Mouse (Mus musculus): ENCODE data around the gene Btg1. TPM values are rescaled to one million over a fixed set of nuclear protein-coding genes. Genes with fewer than 3 reads are reported as not detected.

Btg1 gene
- polyA plus RNA-seq, 1 experiment from 2014 or later: 56.8 TPM

DNA sequence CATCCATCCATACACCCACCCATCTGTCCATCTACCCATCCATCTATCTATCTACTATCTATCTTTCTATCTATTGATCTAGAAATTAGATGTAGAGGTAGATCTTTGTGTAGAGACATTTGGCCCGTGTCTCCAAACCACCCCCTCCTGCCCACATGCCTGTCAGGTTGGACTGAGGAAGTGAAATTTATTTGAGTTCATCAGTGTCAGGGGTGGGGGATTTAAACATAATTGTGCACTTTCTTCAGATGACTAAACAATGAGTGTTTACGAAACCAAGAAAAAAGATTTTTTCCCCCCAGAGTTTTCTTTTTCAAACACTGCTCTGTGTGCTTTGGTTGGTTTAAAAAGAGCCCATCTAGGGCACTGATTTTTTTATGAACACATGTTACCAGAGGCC lies 10.9 kb upstream of the Btg1 start:
- H3K4me3 ChIP-seq (replicated peaks; ENCODE audit: low read length): no peak overlapping the region
- 87% methylated on average over 2 of the region's 2 CpGs for WGBS
- no peaks in the 10 kb centered on the region for H3K36me3 ChIP-seq (ENCODE audit: control insufficient read depth, insufficient read depth)
- H3K9ac ChIP-seq (replicated peaks; ENCODE audit: low read depth, low read length): no peak overlapping the region
- H3K4me2 ChIP-seq (ENCODE audit: low read length): no peak overlapping the region
- H3K4me1 ChIP-seq (replicated peaks; ENCODE audit: control insufficient read depth, insufficient read depth, low read length): no peaks in the 10 kb centered on the region
- no peak overlapping the region for H3K27ac ChIP-seq (ENCODE audit: low read length)
- H3K9me3 ChIP-seq (ENCODE audit: control insufficient read depth, low read length): no peaks in the 10 kb centered on the region
- no peaks in the 10 kb centered on the region for H3K27me3 ChIP-seq (replicated peaks; ENCODE audit: control insufficient read depth, insufficient read depth, low read length)
- ATAC-seq: no peak

DNA sequence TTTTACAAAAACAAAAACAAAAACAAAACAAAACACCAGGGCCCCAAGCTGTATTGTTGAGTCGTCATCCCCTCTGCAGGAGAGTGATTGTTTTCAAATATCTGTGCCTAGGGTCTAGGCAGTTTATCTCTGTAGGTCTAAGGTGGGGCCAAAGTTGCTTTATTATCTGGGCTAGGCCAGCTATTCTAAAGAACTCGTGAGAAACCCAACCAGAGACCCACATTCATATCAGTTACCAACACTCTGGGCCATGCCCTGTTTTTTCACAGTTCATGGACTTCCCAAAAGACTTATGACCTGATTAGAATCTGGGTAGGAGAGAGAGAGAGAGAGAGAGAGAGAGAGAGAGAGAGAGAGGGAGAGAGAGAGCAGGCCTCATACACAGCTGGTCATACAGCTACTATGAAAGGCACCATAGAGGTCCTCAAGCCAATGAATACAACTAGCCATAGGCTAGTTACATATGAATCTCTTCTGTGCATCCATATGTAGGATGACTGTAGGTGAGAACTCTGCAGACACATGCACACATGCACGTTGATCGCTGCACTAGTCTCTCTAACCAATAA lies 9.1 kb upstream of the Btg1 start:
- Histone ChIP-seq H3K27me3 (replicated peaks; ENCODE audit: control insufficient read depth, insufficient read depth, low read length) (no peaks in the 10 kb centered on the region), H3K27ac (ENCODE audit: low read length) (no peak overlapping the region), H3K4me2 (ENCODE audit: low read length) (no peak overlapping the region), H3K36me3 (ENCODE audit: control insufficient read depth, insufficient read depth) (no peaks in the 10 kb centered on the region), H3K9me3 (ENCODE audit: control insufficient read depth, low read length) (no peaks in the 10 kb centered on the region), H3K4me1 (replicated peaks; ENCODE audit: control insufficient read depth, insufficient read depth, low read length) (no peaks in the 10 kb centered on the region), H3K4me3 (replicated peaks; ENCODE audit: low read length) (no peak overlapping the region), H3K9ac (replicated peaks; ENCODE audit: low read depth, low read length) (no peak overlapping the region)
- WGBS: 84% methylated on average over 4 of the region's 4 CpGs
- ATAC-seq: no peak

DNA sequence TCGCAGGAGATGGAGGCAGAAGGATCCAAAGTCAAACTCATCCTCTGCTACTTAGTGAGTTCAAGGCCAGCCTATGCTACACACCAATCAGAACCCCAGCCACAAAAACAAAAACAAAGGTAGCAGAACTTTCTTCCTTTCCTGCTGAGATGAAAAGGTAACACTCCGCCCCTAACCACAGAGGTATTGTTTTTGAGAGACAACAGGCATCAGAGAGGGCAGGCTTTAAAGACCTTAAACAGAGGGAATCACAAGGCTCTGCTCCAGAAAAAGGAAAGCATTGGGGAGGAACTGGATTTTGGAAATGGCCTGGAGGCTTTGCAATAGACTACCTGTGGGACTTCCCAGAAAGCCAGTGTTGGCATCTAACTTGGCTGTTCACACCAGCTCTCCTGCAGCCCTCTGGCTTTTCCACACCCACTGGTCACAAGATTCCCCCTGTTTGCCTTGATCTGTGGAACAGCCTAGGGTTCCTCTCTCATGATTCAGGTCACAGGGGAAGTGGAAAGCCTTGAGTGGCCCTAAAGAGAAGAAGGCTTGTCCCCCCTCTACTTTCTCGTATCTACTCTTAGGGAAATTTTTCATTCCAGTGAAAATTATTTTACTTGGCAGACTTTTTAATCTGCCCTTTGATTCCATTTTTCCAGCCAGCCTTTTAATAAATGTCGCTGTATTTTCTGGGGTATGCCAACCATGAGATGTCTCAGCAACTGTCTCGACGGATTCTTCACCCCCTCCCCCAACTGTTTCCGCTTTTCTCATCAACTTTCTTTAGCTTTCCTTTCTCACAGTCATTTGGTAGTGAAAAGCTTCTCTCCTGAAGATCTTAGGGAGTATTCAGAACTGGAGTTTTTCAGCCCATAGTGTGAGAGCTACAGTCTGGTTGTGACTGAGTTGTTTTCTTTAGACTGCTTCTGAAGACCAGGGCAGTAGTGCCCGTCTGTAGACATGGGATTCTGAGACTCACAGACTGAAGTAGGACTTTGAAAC lies 7.2 kb upstream of the Btg1 start:
- Histone ChIP-seq H3K4me1 (replicated peaks; ENCODE audit: control insufficient read depth, insufficient read depth, low read length) (no peaks in the 10 kb centered on the region), H3K9ac (replicated peaks; ENCODE audit: low read depth, low read length) (no peak overlapping the region), H3K27me3 (replicated peaks; ENCODE audit: control insufficient read depth, insufficient read depth, low read length) (no peaks in the 10 kb centered on the region), H3K27ac (ENCODE audit: low read length) (no peak overlapping the region), H3K4me3 (replicated peaks; ENCODE audit: low read length) (no peak overlapping the region), H3K36me3 (ENCODE audit: control insufficient read depth, insufficient read depth) (no peaks in the 10 kb centered on the region), H3K4me2 (ENCODE audit: low read length) (no peak overlapping the region), H3K9me3 (ENCODE audit: control insufficient read depth, low read length) (peaks cover 4% of the 10 kb centered on the region; the same call in 1 of the 2 replicates)
- 82% methylated on average over 8 of the region's 8 CpGs for WGBS
- ATAC-seq: no peak

DNA sequence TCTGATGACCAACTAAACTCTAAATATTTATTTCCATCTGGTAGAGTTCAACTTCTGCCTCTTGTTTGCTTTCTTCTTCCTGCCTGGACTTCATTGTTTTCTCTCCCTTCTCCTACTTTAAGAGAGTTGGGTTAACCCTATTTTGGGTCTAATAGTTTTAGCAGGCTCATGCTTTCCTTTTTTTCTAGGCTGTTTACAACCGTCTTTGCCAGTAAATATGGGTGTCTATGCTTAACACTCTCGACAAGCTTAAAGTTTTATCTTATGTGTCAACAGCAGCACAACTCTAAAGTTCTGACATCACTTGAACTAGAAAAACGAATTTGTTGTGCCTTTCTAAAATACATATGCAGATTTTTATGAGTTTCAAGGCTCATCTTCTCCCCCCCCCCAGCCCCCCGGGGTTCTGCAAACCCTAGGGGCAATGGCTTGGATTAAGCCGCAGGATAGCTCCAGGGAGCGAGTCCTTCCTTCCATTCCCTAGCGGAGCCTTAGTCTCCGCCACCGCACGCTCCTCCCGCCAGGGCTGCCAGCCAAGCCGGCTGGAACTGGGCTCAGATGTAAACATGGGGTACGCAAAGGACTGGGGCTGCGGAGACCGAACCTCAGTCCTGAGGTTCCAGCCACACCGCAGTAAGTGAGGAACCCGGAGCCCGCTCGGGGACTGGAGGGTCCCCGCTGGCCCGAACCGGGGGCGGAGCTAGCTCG lies 651 bp upstream of the Btg1 start:
- H3K9me3 ChIP-seq (ENCODE audit: control insufficient read depth, low read length): peaks cover 4% of the 10 kb centered on the region; the same call in 1 of the 2 replicates
- peaks cover 10% of the 10 kb centered on the region for H3K4me1 ChIP-seq (replicated peaks; ENCODE audit: control insufficient read depth, insufficient read depth, low read length)
- no peak for ATAC-seq
- no peaks in the 10 kb centered on the region for H3K36me3 ChIP-seq (ENCODE audit: control insufficient read depth, insufficient read depth)
- H3K9ac ChIP-seq (replicated peaks; ENCODE audit: low read depth, low read length): peak overlapping the region; percentile 77
- H3K27me3 ChIP-seq (replicated peaks; ENCODE audit: control insufficient read depth, insufficient read depth, low read length): no peaks in the 10 kb centered on the region
- H3K27ac ChIP-seq (ENCODE audit: low read length): peak overlapping the region; percentile 97
- H3K4me3 ChIP-seq (replicated peaks; ENCODE audit: low read length): peak overlapping the region; percentile 99
- 2% methylated on average over 24 of the region's 24 CpGs for WGBS
- peak overlapping the region; percentile 68 for H3K4me2 ChIP-seq (ENCODE audit: low read length)

DNA sequence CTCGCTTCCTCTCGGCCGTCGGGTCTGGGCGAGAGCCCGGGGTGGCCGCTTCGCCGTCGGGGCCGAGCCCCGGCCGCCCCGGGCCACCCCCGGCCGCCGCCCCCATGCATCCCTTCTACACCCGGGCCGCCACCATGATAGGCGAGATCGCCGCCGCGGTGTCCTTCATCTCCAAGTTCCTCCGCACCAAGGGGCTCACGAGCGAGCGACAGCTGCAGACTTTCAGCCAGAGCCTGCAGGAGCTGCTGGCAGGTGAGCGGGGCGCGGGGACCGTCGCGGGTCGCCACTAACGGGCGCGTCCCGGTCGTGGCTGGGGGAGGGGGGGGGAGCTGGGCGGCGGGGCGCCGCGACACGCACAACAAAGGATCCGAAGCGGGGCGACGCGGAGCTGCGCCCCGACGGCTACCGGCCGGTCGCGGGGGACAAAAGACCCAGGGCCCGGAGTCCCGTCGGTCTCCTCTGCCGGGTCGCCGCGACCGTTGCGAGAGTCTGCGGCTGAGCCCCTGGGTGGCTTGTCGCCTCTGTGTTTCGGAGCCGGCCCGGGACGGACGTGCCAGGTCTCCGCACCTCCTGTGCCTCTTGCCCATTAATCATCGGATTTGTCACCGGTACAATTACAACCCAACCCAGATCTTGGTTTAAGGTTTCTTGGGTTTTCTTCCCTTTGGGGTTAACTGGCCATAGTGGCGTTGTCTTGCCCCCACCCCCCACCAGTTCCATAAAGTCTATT lies 580 bp downstream of the Btg1 start:
- Histone ChIP-seq H3K27me3 (replicated peaks; ENCODE audit: control insufficient read depth, insufficient read depth, low read length) (no peaks in the 10 kb centered on the region), H3K4me3 (replicated peaks; ENCODE audit: low read length) (peak overlapping the region; percentile 99), H3K36me3 (ENCODE audit: control insufficient read depth, insufficient read depth) (no peaks in the 10 kb centered on the region), H3K9ac (replicated peaks; ENCODE audit: low read depth, low read length) (peak overlapping the region; percentile 99), H3K4me1 (replicated peaks; ENCODE audit: control insufficient read depth, insufficient read depth, low read length) (peaks cover 20% of the 10 kb centered on the region), H3K4me2 (ENCODE audit: low read length) (peak overlapping the region; percentile 51), H3K9me3 (ENCODE audit: control insufficient read depth, low read length) (peaks cover 4% of the 10 kb centered on the region; the same call in 1 of the 2 replicates), H3K27ac (ENCODE audit: low read length) (peak overlapping the region; percentile 97)
- 0% methylated on average over 70 of the region's 78 CpGs for WGBS
- ATAC-seq: peak; percentile 21

DNA sequence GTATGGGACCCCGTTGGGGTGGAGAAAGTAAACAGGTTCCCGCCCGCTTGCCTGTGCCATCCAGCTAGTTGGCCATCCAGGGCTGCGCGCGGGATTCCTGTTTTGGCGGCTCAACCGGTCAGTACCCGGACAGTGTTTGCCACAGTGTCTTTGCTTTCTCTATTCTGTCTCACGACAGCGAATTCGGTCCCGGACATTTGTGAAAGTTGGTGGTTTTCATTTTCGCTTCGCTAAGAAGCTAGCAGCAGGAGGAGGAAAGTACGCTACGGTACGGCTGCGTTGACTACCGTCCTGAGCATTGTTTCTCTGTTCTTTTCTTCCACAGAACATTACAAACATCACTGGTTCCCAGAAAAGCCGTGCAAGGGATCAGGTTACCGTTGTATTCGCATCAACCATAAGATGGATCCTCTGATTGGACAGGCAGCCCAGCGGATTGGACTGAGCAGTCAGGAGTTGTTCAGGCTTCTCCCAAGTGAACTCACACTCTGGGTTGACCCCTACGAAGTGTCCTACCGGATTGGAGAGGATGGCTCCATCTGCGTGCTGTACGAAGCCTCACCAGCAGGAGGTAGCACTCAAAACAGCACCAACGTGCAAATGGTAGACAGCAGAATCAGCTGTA lies 1.3 kb downstream of the Btg1 start:
- H3K9ac ChIP-seq (replicated peaks; ENCODE audit: low read depth, low read length): peak overlapping the region; percentile 99
- no peak for ATAC-seq
- no peaks in the 10 kb centered on the region for H3K27me3 ChIP-seq (replicated peaks; ENCODE audit: control insufficient read depth, insufficient read depth, low read length)
- peak overlapping the region; percentile 97 for H3K27ac ChIP-seq (ENCODE audit: low read length)
- WGBS: 0% methylated on average over 29 of the region's 29 CpGs
- H3K4me3 ChIP-seq (replicated peaks; ENCODE audit: low read length): peak overlapping the region; percentile 99
- no peaks in the 10 kb centered on the region for H3K36me3 ChIP-seq (ENCODE audit: control insufficient read depth, insufficient read depth)
- H3K4me2 ChIP-seq (ENCODE audit: low read length): peak overlapping the region; percentile 51
- H3K4me1 ChIP-seq (replicated peaks; ENCODE audit: control insufficient read depth, insufficient read depth, low read length): peaks cover 25% of the 10 kb centered on the region
- H3K9me3 ChIP-seq (ENCODE audit: control insufficient read depth, low read length): peaks cover 4% of the 10 kb centered on the region; the same call in 1 of the 2 replicates

DNA sequence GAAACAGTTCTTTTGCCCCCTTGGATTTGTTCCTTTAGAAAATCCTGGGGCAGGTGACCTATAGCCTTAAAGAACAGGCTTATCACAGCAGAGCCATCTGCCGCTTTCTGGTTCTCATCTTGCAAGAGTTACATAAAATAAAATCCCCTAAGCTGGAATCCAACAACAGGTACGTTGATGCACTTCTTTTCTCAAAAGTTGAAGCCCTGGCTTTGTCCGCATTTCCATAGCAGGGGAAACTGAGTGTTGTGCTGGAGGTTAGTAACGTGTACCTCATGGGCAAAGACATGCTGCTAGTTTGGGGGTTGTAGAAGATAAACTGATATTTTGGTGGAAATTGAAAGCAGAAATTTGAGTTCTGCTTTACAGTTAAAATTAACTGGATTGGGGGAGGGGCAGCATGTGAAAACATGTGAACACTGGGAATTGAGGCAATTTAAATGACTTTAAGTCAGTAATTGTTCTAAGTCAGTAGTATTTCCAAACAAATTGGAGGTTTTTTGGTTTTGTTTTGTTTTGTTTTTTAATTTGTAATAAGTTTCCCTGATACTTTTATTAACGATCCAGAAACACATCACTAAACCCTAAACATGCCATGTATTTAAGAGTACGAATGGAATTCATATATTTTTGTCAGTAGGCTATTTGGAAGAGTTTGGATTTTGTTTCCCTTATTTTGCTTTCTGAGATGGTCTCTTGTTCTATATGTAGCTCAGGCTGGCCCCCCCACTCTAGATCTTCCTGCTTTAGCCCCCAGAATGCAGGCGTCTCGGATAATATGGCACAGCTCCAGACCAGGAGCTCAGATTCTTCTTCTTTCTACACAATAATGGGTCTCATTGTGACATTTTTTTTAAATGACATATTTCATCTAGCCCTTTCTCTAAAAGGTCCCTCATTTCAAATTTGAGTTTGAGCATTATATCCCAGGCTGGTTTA lies 3.4 kb downstream of the Btg1 start:
- peak overlapping the region; percentile 56 for H3K4me3 ChIP-seq (replicated peaks; ENCODE audit: low read length)
- H3K36me3 ChIP-seq (ENCODE audit: control insufficient read depth, insufficient read depth): 0 out of 2 replicates have a peak, but pooled peaks cover 3% of the 10 kb centered on the region
- H3K9me3 ChIP-seq (ENCODE audit: control insufficient read depth, low read length): no peaks in the 10 kb centered on the region
- no peak for ATAC-seq
- H3K4me1 ChIP-seq (replicated peaks; ENCODE audit: control insufficient read depth, insufficient read depth, low read length): peaks cover 42% of the 10 kb centered on the region
- H3K27me3 ChIP-seq (replicated peaks; ENCODE audit: control insufficient read depth, insufficient read depth, low read length): no peaks in the 10 kb centered on the region
- H3K4me2 ChIP-seq (ENCODE audit: low read length): peak overlapping the region; percentile 60
- 30% methylated on average over 8 of the region's 8 CpGs for WGBS
- H3K27ac ChIP-seq (ENCODE audit: low read length): peak overlapping the region; percentile 41; the same call in 1 of the 2 replicates
- H3K9ac ChIP-seq (replicated peaks; ENCODE audit: low read depth, low read length): peak overlapping the region; percentile 56

DNA sequence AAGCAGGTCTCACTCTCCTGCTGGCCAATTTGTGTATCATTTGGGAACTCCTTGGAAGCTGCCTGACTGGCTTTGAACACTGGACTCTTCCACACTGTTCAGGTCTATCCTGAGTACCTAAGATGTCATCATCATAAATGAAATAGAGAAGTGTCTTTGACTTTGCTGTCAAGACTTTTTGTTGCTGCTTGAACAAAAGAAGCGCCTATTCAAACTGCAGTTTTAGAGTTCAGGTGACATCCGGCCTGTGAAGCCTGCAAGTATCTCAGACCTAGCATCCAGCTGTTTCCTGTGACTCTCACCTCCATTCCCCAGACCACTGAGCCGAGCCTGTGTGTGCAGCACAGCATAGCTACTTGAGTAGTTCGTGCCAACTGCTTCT lies 4.1 kb downstream of the Btg1 start:
- ATAC-seq: no peak
- Histone ChIP-seq H3K4me1 (replicated peaks; ENCODE audit: control insufficient read depth, insufficient read depth, low read length) (peaks cover 47% of the 10 kb centered on the region), H3K27ac (ENCODE audit: low read length) (peak overlapping the region; percentile 41; the same call in 1 of the 2 replicates), H3K4me3 (replicated peaks; ENCODE audit: low read length) (peak overlapping the region; percentile 56), H3K36me3 (ENCODE audit: control insufficient read depth, insufficient read depth) (0 out of 2 replicates have a peak, but pooled peaks cover 3% of the 10 kb centered on the region), H3K9me3 (ENCODE audit: control insufficient read depth, low read length) (no peaks in the 10 kb centered on the region), H3K4me2 (ENCODE audit: low read length) (peak overlapping the region; percentile 60), H3K27me3 (replicated peaks; ENCODE audit: control insufficient read depth, insufficient read depth, low read length) (no peaks in the 10 kb centered on the region), H3K9ac (replicated peaks; ENCODE audit: low read depth, low read length) (peak overlapping the region; percentile 56)
- 24% methylated on average over 4 of the region's 4 CpGs for WGBS
